Mouse (Mus musculus) embryonic fibroblast, embryonic 13.5 days (primary cell): ENCODE results near the gene Fam241a.

Source experiments
- CTCF ChIP-seq: IDR thresholded peaks from 2 replicates; pipeline ENCODE4 v1.5.1; 2011; ENCODE audit warnings: mild to moderate bottlenecking, control low read depth, low read length, moderate library complexity, borderline replicate concordance; ENCODE audit not compliant: insufficient read depth
- POLR2A ChIP-seq: IDR thresholded peaks from 2 replicates; pipeline ENCODE4 v1.6.1; 2011; ENCODE audit warnings: low read depth, mild to moderate bottlenecking, control low read depth, low read length, moderate library complexity

DNA sequence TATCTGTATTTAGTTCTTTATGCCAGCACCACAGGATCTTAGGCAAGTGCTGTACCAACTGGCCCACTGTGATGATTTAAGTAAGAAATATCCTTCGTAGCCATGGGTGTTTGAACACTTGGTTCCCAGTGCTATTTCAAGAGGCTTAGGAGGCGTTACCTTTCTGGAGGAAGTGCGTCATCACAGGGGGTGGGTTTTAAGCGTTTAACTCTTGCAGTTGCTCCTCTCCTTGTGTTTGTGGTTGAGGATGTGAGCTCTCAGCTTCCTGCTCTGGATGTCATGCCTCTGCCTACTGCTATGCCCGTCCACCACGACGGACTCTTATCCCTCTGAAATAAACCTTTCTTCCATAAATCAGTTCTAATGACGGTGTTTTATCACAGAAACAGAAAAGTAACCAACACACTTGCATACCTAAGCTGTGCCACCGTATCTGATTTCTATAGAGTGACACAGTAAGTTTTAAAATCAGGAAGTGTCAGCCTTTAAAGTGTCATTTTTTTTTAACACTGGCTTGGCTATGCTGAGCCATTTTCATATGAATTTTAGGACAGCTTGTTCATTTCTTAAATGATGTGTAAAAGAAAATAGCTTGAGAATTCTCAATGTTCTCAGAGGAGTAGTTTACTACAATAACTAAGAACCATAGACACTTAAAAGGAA lies 22.0 kb upstream of the Fam241a start:
- TF ChIP-seq POLR2A (no peak), CTCF (no peak)
